Mouse (Mus musculus) CD4-positive helper T cell, adult 2 months (primary cell): ENCODE measurements around the gene Olfr247.
"Not testable (repeated sequence)": the region's sequence is repeated elsewhere in the genome, so short reads cannot be mapped to it uniquely, and the experiment has no call there.

Experiments used
- DNase-seq: peaks from one replicate; pipeline ENCODE4 v3.0.0-alpha.2; 2012; ENCODE audit warnings: low read depth, missing footprints, low spot score

Olfr247 gene

DNA sequence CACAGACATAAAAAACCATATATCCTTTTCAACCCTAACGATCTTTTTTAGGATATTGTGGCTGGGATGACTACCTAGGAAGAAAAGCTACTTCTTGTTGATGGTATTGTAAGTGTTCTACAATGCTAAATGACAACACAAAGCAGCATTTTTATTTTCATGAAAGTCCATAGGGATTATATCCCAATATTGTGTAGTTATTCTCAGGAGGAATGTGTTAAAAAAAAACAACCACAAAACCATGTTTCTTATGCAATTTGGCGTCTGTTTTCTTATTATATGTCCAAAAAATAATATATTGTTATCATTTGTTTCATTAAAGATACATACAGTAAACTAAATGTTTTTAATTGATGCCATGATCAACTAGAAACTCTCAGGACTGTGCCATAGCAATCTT lies at the start of gene Olfr247:
Olfr247 (minus strand) TSS at position 101 of the 400 bp plus-strand sequence.
- not testable (repeated sequence) for DNase-seq

DNA sequence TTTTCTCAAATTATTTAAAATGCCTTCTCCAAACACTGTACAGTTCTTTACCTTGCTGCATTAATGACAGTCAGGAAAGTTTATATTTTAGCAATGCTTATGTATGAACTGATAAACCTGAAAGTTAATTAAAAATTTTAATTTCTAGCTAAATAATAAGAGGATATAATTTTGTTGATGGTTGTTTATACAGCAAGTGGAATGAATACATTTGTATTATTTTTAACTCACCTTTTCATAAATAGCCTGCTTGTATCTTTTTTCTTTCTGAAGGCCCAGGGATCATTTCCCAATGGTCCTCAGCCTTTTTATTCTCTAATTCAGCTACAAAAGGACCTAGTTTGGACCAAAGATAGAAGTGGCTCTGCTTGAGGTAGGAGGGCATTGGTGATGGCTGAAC lies 36.4 kb upstream of the Olfr247 start, which contains the start of gene Olfr820:
Olfr820 (plus strand) TSS at position 301 of the 400 bp plus-strand sequence.
- DNase-seq, result no peak

DNA sequence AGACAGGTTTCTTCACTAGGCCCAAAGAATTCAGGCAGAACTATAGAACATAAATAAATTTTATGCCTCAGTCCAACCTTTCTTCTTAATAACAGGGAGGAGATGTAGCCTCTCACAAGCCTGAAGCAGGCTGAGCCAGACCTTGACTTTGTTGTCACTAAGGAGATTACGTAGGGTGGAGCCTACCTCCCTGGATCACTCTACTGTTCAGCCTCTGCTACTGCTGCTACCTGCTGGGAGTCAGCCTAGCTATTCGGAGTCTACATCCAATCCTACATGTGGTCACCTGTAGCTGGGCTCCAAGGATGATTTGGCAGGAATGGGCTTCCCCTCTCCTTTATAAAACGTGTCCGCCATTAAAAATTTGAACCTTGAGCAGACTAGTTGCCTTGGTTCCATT lies 29.4 kb upstream of the Olfr247 start:
- not testable (repeated sequence) for DNase-seq

DNA sequence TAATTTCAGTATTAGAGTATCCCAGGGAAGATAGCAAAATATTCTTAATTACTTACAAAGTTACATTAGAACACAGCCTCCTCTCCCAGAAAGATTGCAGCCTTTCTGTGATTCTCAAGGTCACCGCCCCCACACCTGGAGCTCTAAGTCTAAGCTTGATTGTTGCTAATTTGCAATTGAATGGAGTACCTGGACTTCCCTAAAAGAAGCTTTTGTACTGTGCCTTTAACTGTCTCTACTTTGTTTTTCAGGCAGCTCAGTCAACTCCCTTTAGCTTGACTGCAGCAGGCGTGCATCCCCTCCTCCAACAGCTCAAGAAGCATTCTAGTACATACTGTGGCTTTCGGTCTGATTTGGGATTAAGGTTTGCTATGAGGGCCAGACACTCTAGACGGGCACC lies 28.2 kb upstream of the Olfr247 start:
- DNase-seq, result not testable (repeated sequence)

DNA sequence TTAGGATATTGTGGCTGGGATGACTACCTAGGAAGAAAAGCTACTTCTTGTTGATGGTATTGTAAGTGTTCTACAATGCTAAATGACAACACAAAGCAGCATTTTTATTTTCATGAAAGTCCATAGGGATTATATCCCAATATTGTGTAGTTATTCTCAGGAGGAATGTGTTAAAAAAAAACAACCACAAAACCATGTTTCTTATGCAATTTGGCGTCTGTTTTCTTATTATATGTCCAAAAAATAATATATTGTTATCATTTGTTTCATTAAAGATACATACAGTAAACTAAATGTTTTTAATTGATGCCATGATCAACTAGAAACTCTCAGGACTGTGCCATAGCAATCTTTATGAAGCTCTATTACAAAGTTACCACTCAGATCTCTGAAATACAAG lies 9.0 kb upstream of the Olfr247 start, which contains the start of gene Gm10310:
Gm10310 (minus strand) TSS at position 101 of the 400 bp plus-strand sequence.
- DNase-seq, result not testable (repeated sequence)

DNA sequence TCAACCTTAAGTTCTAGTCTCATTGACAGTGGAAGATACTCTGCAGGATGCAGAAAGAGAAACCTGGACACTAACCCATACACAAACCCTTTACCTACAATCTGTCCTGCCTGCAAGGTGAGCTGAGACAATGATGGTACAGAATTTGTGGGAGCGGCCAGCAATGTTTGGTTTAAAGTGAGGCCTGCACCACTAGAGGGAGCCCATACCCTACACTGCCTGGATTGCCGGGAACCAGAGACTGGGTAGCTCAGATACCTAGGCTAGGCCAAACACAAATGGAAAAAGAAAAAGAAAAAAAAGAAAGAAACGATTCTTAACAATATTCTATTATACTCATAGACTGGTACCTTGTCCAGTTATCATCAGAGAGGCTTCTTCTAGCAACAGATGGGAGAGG lies 5.9 kb upstream of the Olfr247 start:
- DNase-seq, result not testable (repeated sequence)

DNA sequence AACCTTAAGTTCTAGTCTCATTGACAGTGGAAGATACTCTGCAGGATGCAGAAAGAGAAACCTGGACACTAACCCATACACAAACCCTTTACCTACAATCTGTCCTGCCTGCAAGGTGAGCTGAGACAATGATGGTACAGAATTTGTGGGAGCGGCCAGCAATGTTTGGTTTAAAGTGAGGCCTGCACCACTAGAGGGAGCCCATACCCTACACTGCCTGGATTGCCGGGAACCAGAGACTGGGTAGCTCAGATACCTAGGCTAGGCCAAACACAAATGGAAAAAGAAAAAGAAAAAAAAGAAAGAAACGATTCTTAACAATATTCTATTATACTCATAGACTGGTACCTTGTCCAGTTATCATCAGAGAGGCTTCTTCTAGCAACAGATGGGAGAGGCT lies 2.9 kb downstream of the Olfr247 start:
- DNase-seq, result not testable (repeated sequence)

DNA sequence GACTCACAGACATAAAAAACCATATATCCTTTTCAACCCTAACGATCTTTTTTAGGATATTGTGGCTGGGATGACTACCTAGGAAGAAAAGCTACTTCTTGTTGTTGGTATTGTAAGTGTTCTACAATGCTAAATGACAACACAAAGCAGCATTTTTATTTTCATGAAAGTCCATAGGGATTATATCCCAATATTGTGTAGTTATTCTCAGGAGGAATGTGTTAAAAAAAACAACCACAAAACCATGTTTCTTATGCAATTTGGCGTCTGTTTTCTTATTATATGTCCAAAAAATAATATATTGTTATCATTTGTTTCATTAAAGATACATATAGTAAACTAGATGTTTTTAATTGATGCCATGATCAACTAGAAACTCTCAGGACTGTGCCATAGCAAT lies 8.8 kb downstream of the Olfr247 start, which contains the start of gene Olfr819:
Olfr819 (minus strand) TSS at position 101 of the 400 bp plus-strand sequence.
- not testable (repeated sequence) for DNase-seq

DNA sequence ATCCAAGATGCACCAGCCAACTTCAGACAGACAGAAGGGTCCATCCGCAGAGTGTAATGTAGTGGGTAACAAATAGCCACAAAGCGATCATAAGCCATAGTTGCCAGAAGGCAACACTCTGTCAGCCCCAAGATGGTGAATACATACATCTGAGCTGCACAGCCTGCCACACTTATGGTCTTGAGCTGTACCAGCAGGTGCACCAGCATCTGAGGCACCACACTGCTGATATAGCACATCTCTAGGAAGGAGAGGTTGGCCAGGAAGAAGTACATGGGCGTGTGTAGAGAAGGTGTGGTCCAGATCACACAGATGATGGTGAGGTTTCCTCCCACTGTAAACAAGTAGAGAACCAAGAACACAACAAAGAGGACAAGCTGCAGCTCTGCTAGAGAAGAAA lies 9.7 kb downstream of the Olfr247 start:
- not testable (repeated sequence) for DNase-seq

DNA sequence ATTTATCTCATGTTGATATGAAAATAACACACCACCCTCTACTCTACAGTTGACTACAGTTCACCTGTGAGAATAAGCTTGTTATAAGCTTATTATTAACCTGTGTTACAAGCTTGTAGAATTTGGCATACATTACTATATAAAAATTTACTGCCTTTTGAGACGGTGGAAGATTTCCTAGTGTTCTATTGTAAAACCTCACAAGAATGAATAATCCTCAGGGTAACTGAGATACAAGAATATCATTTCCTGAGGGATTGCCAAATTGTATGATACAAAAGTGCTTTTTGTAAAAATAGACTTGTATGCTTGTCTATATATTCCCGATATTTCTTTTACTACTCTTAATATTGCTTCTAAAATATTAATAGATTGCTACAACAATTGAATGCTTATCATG lies 26.9 kb downstream of the Olfr247 start, which contains the start of gene Olfr818:
Olfr818 (minus strand) TSS at position 101 of the 400 bp plus-strand sequence.
- no peak for DNase-seq
